In the genomic region with DNA sequence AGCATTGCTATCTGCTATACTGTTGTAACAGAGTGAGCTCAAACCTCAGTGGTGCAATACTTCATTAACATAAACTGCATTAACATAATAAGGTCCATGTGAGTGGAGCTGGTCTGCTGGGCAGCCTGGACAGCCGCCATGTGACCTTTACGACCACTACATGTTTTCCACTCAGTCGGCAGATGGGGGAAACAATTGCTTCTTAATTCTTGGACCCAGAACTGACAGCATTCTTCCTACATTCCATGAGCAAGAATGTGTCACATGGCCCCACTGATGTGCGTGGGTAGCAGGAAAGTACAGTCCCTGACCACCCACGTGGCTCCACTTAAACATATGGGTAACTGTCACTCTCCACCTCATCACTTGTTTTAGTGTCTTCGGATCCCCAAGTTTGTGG, we compare ENCODE assay signal across 12 mouse cellular contexts.
DNase-seq lines count a peak whose midpoint lies in the region; ATAC-seq lines count a peak whose summit lies in the region.
"Had no signal": no experiment of that assay in that cellular context is flagged by ENCODE, and none has a peak within 500 bp of the region (broad histone marks: within the 10 kb centered on the region; RNA-seq: fewer than 3 reads in every experiment).

No protein-coding gene starts in this region.

- DNase-seq in kidney, adult 8-10 months = no peak
- DNase-seq in 3T3-L1 (ENCODE audit: low read depth, low spot score) (peak; percentile 35), adipocyte (ENCODE audit: low spot score) (peak; percentile 12)
- DNase-seq in layer of hippocampus, adult 8-10 months (ENCODE audit: low spot score in 2 of 2) = peak; percentile 52 to 72
- DNase-seq in heart, postnatal 4 days = no peak
- no peak for DNase-seq in thymus, postnatal 4 days
- DNase-seq: adrenal gland, adult 2 months; cerebellum, adult 18-20 months; heart, postnatal 36 days had no signal

- H3K27me3 ChIP-seq in kidney, embryonic 15.5 days = no peaks in the 10 kb centered on the region
- no peaks in the 10 kb centered on the region for H3K27me3 ChIP-seq in intestine, embryonic 16.5 days (replicated peaks; ENCODE audit: control insufficient read depth, insufficient read depth, low read length)
- H3K27me3 ChIP-seq: limb, embryonic 13.5 days had no signal

- H3K9me3 ChIP-seq in kidney, embryonic 15.5 days (replicated peaks) = 0 out of 2 replicates have a peak, but pooled peaks cover 2% of the 10 kb centered on the region
- H3K9me3 ChIP-seq in intestine, embryonic 16.5 days (ENCODE audit: control insufficient read depth, low read length) = no peaks in the 10 kb centered on the region
- H3K9me3 ChIP-seq: limb, embryonic 13.5 days had no signal

- no peak overlapping the region for H3K4me3 ChIP-seq in kidney, embryonic 15.5 days (replicated peaks)
- H3K4me3 ChIP-seq in intestine, embryonic 16.5 days (ENCODE audit: low read length) = no peak overlapping the region
- H3K4me3 ChIP-seq: limb, embryonic 13.5 days had no signal

- H3K4me1 ChIP-seq in kidney, embryonic 15.5 days = peaks cover 13% of the 10 kb centered on the region
- no peaks in the 10 kb centered on the region for H3K4me1 ChIP-seq in intestine, embryonic 16.5 days (ENCODE audit: control insufficient read depth, insufficient read depth, low read length)

- H3K36me3 ChIP-seq in kidney, embryonic 15.5 days = no peaks in the 10 kb centered on the region
- no peaks in the 10 kb centered on the region for H3K36me3 ChIP-seq in intestine, embryonic 16.5 days (ENCODE audit: control insufficient read depth, insufficient read depth, low read length)
- H3K36me3 ChIP-seq: limb, embryonic 13.5 days had no signal

- no peak for ATAC-seq in kidney, embryonic 15.5 days (replicated peaks; ENCODE audit: low FRiP score)
- no peak for ATAC-seq in intestine, embryonic 16.5 days

- WGBS in kidney, embryonic 15.5 days = 51% methylated on average over 6 of the region's 6 CpGs
- 54% methylated on average over 6 of the region's 6 CpGs for WGBS in intestine, embryonic 16.5 days

- H3K4me2 ChIP-seq in kidney, embryonic 15.5 days = no peak overlapping the region
- no peak overlapping the region for H3K4me2 ChIP-seq in intestine, embryonic 16.5 days (ENCODE audit: low read depth, low read length)
- H3K4me2 ChIP-seq: limb, embryonic 13.5 days had no signal

- H3K27ac ChIP-seq in kidney, embryonic 15.5 days = 0 out of 2 replicates have a peak overlapping the region, but pooled peaks have one; percentile 37
- H3K27ac ChIP-seq in intestine, embryonic 16.5 days (ENCODE audit: low read length) = no peak overlapping the region
- H3K27ac ChIP-seq: limb, embryonic 13.5 days had no signal

- no peak overlapping the region for H3K9ac ChIP-seq in kidney, embryonic 15.5 days
- no peak overlapping the region for H3K9ac ChIP-seq in intestine, embryonic 16.5 days (ENCODE audit: low read depth, low read length)
- H3K9ac ChIP-seq: limb, embryonic 13.5 days had no signal

Comparison
In these comparisons a context has a peak if more than half of its experiments do, and no peak if none do; other contexts are left out.
1. DNase-seq: peak in 3T3-L1 (single experiment), adipocyte (single experiment) and layer of hippocampus, adult 8-10 months (2 of 2); none in kidney, adult 8-10 months (0 of 2), heart, postnatal 4 days (single experiment) and thymus, postnatal 4 days (single experiment).